Mouse (Mus musculus): Measurements from ENCODE around the gene Dnajc1. TPM values are rescaled to one million over a fixed set of nuclear protein-coding genes. Genes with fewer than 3 reads are reported as not detected.

Dnajc1 gene
- total RNA-seq, 1 experiment = 16.4 TPM

GRCm38 (mm10) chr2:18228486-18229062 lies 164.1 kb downstream of the Dnajc1 start:
- TF ChIP-seq ZC3H11A (IDR thresholded peaks at IDR 0.05; ENCODE audit: borderline replicate concordance, low read depth, low read length) (no peak), CHD2 (IDR thresholded peaks at IDR 0.05; ENCODE audit: low read depth, low read length) (no peak), HCFC1 (IDR thresholded peaks at IDR 0.05; ENCODE audit: borderline replicate concordance, insufficient read depth, low read length) (no peak), ZNF384 (IDR thresholded peaks at IDR 0.05; ENCODE audit: low read depth, low read length) (no peak), MAFK (IDR thresholded peaks at IDR 0.05; ENCODE audit: insufficient read depth, low read depth, low read length) (no peak)
- DNase-seq (ENCODE audit: low read depth, low spot score) = no peak
- Histone ChIP-seq H3K27ac (ENCODE audit: insufficient read depth, low read depth, low read length, poor library complexity, severe bottlenecking) (no peak overlapping the region), H3K9ac (ENCODE audit: insufficient read depth, low read depth, low read length, poor library complexity, severe bottlenecking) (no peak overlapping the region), H3K4me3 (ENCODE audit: insufficient read depth in 1 of 2, low read depth in 1 of 2, low read length in 2 of 2, poor library complexity in 1 of 2, severe bottlenecking in 1 of 2) (no peak overlapping the region), H3K36me3 (ENCODE audit: control insufficient read depth, insufficient read depth, low read length, poor library complexity, severe bottlenecking) (no peaks in the 10 kb centered on the region), H3K9me3 (ENCODE audit: control insufficient read depth, insufficient read depth, low read depth, low read length) (no peaks in the 10 kb centered on the region), H3K4me1 (ENCODE audit: control insufficient read depth in 2 of 2, insufficient read depth in 2 of 2, low read length in 2 of 2, poor library complexity in 1 of 2) (peaks cover 0 to 2% of the 10 kb centered on the region in 2 experiments; a peak in 3 of 4 replicates)
- in situ Hi-C loops (cut with MboI; ENCODE audit: low sequenced_read_pairs in 2 of 2, unreplicated experiment in 2 of 2) = no loop called here

- DNase-seq (ENCODE audit: low read depth, low spot score) = no peak
- no peaks in the 10 kb centered on the region for H3K9me3 ChIP-seq (ENCODE audit: control insufficient read depth, insufficient read depth, low read depth, low read length)
- H3K36me3 ChIP-seq (ENCODE audit: control insufficient read depth, insufficient read depth, low read length, poor library complexity, severe bottlenecking) = peaks cover 19% of the 10 kb centered on the region; the same call in 1 of the 2 replicates
- H3K4me3 ChIP-seq (ENCODE audit: insufficient read depth in 1 of 2, low read depth in 1 of 2, low read length in 2 of 2, poor library complexity in 1 of 2, severe bottlenecking in 1 of 2) = no peak overlapping the region
- H3K9ac ChIP-seq (ENCODE audit: insufficient read depth, low read depth, low read length, poor library complexity, severe bottlenecking) = no peak overlapping the region
- no peaks in the 10 kb centered on the region; a peak in 1 of 4 replicates for H3K4me1 ChIP-seq (ENCODE audit: control insufficient read depth in 2 of 2, insufficient read depth in 2 of 2, low read length in 2 of 2, poor library complexity in 1 of 2)
- no peak for TF ChIP-seq HCFC1 (IDR thresholded peaks at IDR 0.05; ENCODE audit: borderline replicate concordance, insufficient read depth, low read length)
- in situ Hi-C loops (cut with MboI; ENCODE audit: low sequenced_read_pairs in 2 of 2, unreplicated experiment in 2 of 2) = no loop called here
- no peak overlapping the region for H3K27ac ChIP-seq (ENCODE audit: insufficient read depth, low read depth, low read length, poor library complexity, severe bottlenecking)
Observed at GRCm38 (mm10) chr2:18219569-18219968, 173.1 kb downstream of the Dnajc1 start.

- DNase-seq (ENCODE audit: low read depth, low spot score) = no peak
- no peak overlapping the region for H3K9ac ChIP-seq (ENCODE audit: insufficient read depth, low read depth, low read length, poor library complexity, severe bottlenecking)
- TF ChIP-seq HCFC1 (IDR thresholded peaks at IDR 0.05; ENCODE audit: borderline replicate concordance, insufficient read depth, low read length) (no peak), MAFK (IDR thresholded peaks at IDR 0.05; ENCODE audit: insufficient read depth, low read depth, low read length) (no peak), ZNF384 (IDR thresholded peaks at IDR 0.05; ENCODE audit: low read depth, low read length) (no peak), ZC3H11A (IDR thresholded peaks at IDR 0.05; ENCODE audit: borderline replicate concordance, low read depth, low read length) (no peak), CHD2 (IDR thresholded peaks at IDR 0.05; ENCODE audit: low read depth, low read length) (no peak)
- H3K9me3 ChIP-seq (ENCODE audit: control insufficient read depth, insufficient read depth, low read depth, low read length) = no peaks in the 10 kb centered on the region
- in situ Hi-C loops (cut with MboI; ENCODE audit: low sequenced_read_pairs in 2 of 2, unreplicated experiment in 2 of 2) = no loop called here
- H3K4me1 ChIP-seq (ENCODE audit: control insufficient read depth in 2 of 2, insufficient read depth in 2 of 2, low read length in 2 of 2, poor library complexity in 1 of 2) = no peaks in the 10 kb centered on the region; a peak in 1 of 4 replicates
- H3K27ac ChIP-seq (ENCODE audit: insufficient read depth, low read depth, low read length, poor library complexity, severe bottlenecking) = no peak overlapping the region
- H3K36me3 ChIP-seq (ENCODE audit: control insufficient read depth, insufficient read depth, low read length, poor library complexity, severe bottlenecking) = peaks cover 21% of the 10 kb centered on the region; the same call in 1 of the 2 replicates
- H3K4me3 ChIP-seq (ENCODE audit: insufficient read depth in 1 of 2, low read depth in 1 of 2, low read length in 2 of 2, poor library complexity in 1 of 2, severe bottlenecking in 1 of 2) = no peak overlapping the region
Observed at GRCm38 (mm10) chr2:18219136-18219535, 173.5 kb downstream of the Dnajc1 start.

- H3K9ac ChIP-seq (ENCODE audit: insufficient read depth, low read depth, low read length, poor library complexity, severe bottlenecking) = no peak overlapping the region
- DNase-seq (ENCODE audit: low read depth, low spot score) = no peak
- no peak overlapping the region for H3K4me3 ChIP-seq (ENCODE audit: insufficient read depth in 1 of 2, low read depth in 1 of 2, low read length in 2 of 2, poor library complexity in 1 of 2, severe bottlenecking in 1 of 2)
- no peaks in the 10 kb centered on the region; a peak in 1 of 4 replicates for H3K4me1 ChIP-seq (ENCODE audit: control insufficient read depth in 2 of 2, insufficient read depth in 2 of 2, low read length in 2 of 2, poor library complexity in 1 of 2)
- H3K9me3 ChIP-seq (ENCODE audit: control insufficient read depth, insufficient read depth, low read depth, low read length) = no peaks in the 10 kb centered on the region
- TF ChIP-seq MAFK (IDR thresholded peaks at IDR 0.05; ENCODE audit: insufficient read depth, low read depth, low read length) (no peak), CHD2 (IDR thresholded peaks at IDR 0.05; ENCODE audit: low read depth, low read length) (no peak), ZNF384 (IDR thresholded peaks at IDR 0.05; ENCODE audit: low read depth, low read length) (no peak)
- peaks cover 23% of the 10 kb centered on the region; the same call in 1 of the 2 replicates for H3K36me3 ChIP-seq (ENCODE audit: control insufficient read depth, insufficient read depth, low read length, poor library complexity, severe bottlenecking)
- in situ Hi-C loops (cut with MboI; ENCODE audit: low sequenced_read_pairs in 2 of 2, unreplicated experiment in 2 of 2) = no loop called here
- H3K27ac ChIP-seq (ENCODE audit: insufficient read depth, low read depth, low read length, poor library complexity, severe bottlenecking) = no peak overlapping the region; the same call in 1 of the 2 replicates
Observed at GRCm38 (mm10) chr2:18218500-18218899, 174.1 kb downstream of the Dnajc1 start.

- TF ChIP-seq ZNF384 (IDR thresholded peaks at IDR 0.05; ENCODE audit: low read depth, low read length) = no peak
- no peak for DNase-seq (ENCODE audit: low read depth, low spot score)
- H3K36me3 ChIP-seq (ENCODE audit: control insufficient read depth, insufficient read depth, low read length, poor library complexity, severe bottlenecking) = peaks cover 26% of the 10 kb centered on the region; the same call in 1 of the 2 replicates
- no peaks in the 10 kb centered on the region for H3K9me3 ChIP-seq (ENCODE audit: control insufficient read depth, insufficient read depth, low read depth, low read length)
- H3K27ac ChIP-seq (ENCODE audit: insufficient read depth, low read depth, low read length, poor library complexity, severe bottlenecking) = no peak overlapping the region
- no peak overlapping the region for H3K9ac ChIP-seq (ENCODE audit: insufficient read depth, low read depth, low read length, poor library complexity, severe bottlenecking)
- in situ Hi-C loops (cut with MboI; ENCODE audit: low sequenced_read_pairs in 2 of 2, unreplicated experiment in 2 of 2) = no loop called here
- H3K4me3 ChIP-seq (ENCODE audit: insufficient read depth in 1 of 2, low read depth in 1 of 2, low read length in 2 of 2, poor library complexity in 1 of 2, severe bottlenecking in 1 of 2) = no peak overlapping the region
- H3K4me1 ChIP-seq (ENCODE audit: control insufficient read depth in 2 of 2, insufficient read depth in 2 of 2, low read length in 2 of 2, poor library complexity in 1 of 2) = no peaks in the 10 kb centered on the region
Observed at GRCm38 (mm10) chr2:18217867-18218266, 174.8 kb downstream of the Dnajc1 start.

All from ES-E14 (cell line).